Mouse (Mus musculus): ENCODE data around the gene Skiv2l. TPM values are rescaled to one million over a fixed set of nuclear protein-coding genes. Genes with fewer than 3 reads are reported as not detected.
"Not testable (repeated sequence)": the region's sequence is repeated elsewhere in the genome, so short reads cannot be mapped to it uniquely, and the experiment has no call there.

Skiv2l gene
- polyA plus RNA-seq, 1 experiment from 2014 or later: 39.9 TPM

- not testable (repeated sequence) for H3K36me3 ChIP-seq; H3K4me1 ChIP-seq (replicated peaks); H3K4me3 ChIP-seq (replicated peaks); ATAC-seq; H3K4me2 ChIP-seq (replicated peaks); H3K27ac ChIP-seq; H3K27me3 ChIP-seq (replicated peaks); H3K9ac ChIP-seq; H3K9me3 ChIP-seq
- 90% methylated on average over 5 of the region's 6 CpGs for whole genome bisulfite sequencing
These were observed 45.7 kb downstream of the Skiv2l start, which contains the start of gene Cyp21a1 for GRCm38 (mm10) chr17:34804301-34804700. Gene Cyp21a1, minus strand, starts transcription at chr17:34804561.

GRCm38 (mm10) chr17:34803367-34803766 lies 46.6 kb downstream of the Skiv2l start:
- 90% methylated on average over 6 of the region's 6 CpGs for WGBS

GRCm38 (mm10) chr17:34802756-34803155 lies 47.3 kb downstream of the Skiv2l start:
- not testable (repeated sequence) for H3K4me2 ChIP-seq (replicated peaks)

More at GRCm38 (mm10) chr17:34803367-34803766, 46.6 kb downstream of the Skiv2l start:
- H3K27me3 ChIP-seq (replicated peaks); H3K9me3 ChIP-seq; H3K4me1 ChIP-seq (replicated peaks); H3K4me2 ChIP-seq (replicated peaks); H3K9ac ChIP-seq; ATAC-seq; H3K4me3 ChIP-seq (replicated peaks); H3K36me3 ChIP-seq; H3K27ac ChIP-seq: not testable (repeated sequence)

DNA sequence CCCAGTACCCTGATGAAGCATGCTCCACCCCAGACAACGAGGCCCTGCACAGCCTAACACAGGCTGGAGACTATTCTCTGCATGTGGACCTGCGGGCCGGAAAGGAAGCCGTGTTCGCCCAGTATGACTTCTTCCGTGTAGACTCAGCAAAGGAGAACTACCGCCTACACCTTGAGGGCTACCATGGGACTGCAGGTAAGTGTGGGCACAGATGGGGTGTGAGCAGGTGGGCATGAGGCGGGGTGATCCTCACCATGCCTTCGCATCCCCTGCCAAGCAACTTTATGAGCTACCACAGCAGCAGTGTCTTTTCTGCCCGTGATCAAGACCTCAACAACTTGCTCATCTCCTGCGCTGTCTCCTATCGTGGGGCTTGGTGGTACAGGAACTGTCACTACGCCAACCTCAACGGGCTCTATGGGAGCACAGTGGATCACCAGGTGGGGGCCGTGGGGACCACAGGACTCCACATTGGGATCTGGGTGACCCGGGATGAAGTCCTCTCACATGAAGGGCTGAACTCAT lies 49.2 kb downstream of the Skiv2l start:
- H3K4me1 ChIP-seq (replicated peaks); H3K4me3 ChIP-seq (replicated peaks); ATAC-seq; H3K9ac ChIP-seq; H3K27ac ChIP-seq; H3K27me3 ChIP-seq (replicated peaks); H3K9me3 ChIP-seq; H3K36me3 ChIP-seq; H3K4me2 ChIP-seq (replicated peaks): not testable (repeated sequence)
- 89% methylated on average over 16 of the region's 16 CpGs for WGBS

More at GRCm38 (mm10) chr17:34802756-34803155, 47.3 kb downstream of the Skiv2l start:
- H3K36me3 ChIP-seq; H3K27ac ChIP-seq; H3K4me3 ChIP-seq (replicated peaks); H3K27me3 ChIP-seq (replicated peaks); H3K4me1 ChIP-seq (replicated peaks); ATAC-seq; H3K9me3 ChIP-seq; H3K9ac ChIP-seq: not testable (repeated sequence)
- 90% methylated on average over 9 of the region's 9 CpGs for WGBS

- Histone ChIP-seq H3K27me3 (replicated peaks) (no peaks in the 10 kb centered on the region), H3K4me2 (replicated peaks) (no peak overlapping the region), H3K9ac (no peak overlapping the region), H3K4me3 (replicated peaks) (no peak overlapping the region), H3K9me3 (no peaks in the 10 kb centered on the region), H3K4me1 (replicated peaks) (no peaks in the 10 kb centered on the region), H3K27ac (no peak overlapping the region), H3K36me3 (no peaks in the 10 kb centered on the region)
- no peak for ATAC-seq
- WGBS: 87% methylated on average over 4 of the region's 4 CpGs
These were observed 50.5 kb downstream of the Skiv2l start for GRCm38 (mm10) chr17:34799531-34799925.

DNA sequence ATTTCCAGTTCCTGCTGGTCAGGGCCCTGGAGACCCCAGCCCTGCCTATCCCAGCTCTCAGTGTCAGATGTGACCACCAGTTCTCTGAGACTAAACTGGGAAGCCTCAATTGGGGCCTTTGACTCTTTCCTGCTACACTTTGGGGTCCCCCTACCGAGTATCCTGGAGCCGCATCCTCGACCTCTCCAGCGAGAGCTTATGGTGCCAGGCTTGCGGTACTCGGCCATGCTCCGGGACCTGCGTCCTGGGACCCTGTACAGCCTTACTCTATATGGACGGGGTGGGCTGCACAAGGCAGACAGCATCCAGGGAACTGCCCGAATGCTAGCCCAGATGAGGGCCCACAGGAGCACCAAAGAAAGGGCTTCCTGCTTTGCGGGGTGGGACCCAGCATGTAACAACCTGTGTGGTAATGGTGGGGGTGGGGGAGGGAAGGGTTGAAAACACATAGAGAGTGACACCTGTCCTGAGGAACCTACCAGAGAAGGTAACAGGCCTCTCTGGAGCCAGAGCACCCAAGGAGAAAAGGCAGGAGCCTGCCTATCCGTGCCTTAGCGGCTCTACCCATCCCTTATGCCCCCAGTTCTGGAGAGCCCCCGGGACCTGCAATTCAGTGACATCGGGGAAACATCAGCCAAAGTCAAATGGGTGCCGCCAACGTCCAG lies 51.0 kb downstream of the Skiv2l start:
- Histone ChIP-seq H3K4me1 (replicated peaks) (no peaks in the 10 kb centered on the region), H3K4me3 (replicated peaks) (no peak overlapping the region), H3K36me3 (no peaks in the 10 kb centered on the region), H3K27me3 (replicated peaks) (no peaks in the 10 kb centered on the region), H3K9me3 (no peaks in the 10 kb centered on the region), H3K27ac (no peak overlapping the region), H3K4me2 (replicated peaks) (no peak overlapping the region), H3K9ac (no peak overlapping the region)
- ATAC-seq: no peak
- 88% methylated on average over 17 of the region's 17 CpGs for WGBS

DNA sequence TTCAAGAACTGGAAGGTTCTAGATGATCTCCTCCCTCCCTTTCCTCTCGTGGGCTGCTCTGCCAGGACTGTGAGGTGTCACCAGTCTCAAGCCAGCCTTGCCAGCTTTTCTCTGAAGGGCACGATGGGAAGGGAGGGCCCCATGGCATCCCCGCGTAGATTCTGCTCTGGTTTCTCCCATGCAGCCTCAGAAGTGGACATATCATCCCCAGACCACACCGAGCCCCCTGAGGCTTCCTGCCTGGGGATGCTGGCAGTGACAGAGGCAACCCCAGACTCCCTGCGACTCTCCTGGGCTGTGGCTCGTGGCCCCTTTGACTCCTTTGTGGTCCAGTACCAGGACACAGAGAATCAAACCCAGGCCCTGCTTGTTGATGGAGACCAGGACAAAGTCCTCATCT lies 51.9 kb downstream of the Skiv2l start:
- H3K4me1 ChIP-seq (replicated peaks); H3K4me3 ChIP-seq (replicated peaks); ATAC-seq; H3K9me3 ChIP-seq; H3K36me3 ChIP-seq; H3K4me2 ChIP-seq (replicated peaks); H3K27me3 ChIP-seq (replicated peaks); H3K27ac ChIP-seq; H3K9ac ChIP-seq: not testable (repeated sequence)
- WGBS: 83% methylated on average over 6 of the region's 7 CpGs

GRCm38 (mm10) chr17:34797211-34797995 lies 52.6 kb downstream of the Skiv2l start:
- not testable (repeated sequence) for H3K4me1 ChIP-seq (replicated peaks); H3K4me3 ChIP-seq (replicated peaks); H3K27me3 ChIP-seq (replicated peaks); H3K9ac ChIP-seq; ATAC-seq; H3K9me3 ChIP-seq; H3K4me2 ChIP-seq (replicated peaks); H3K36me3 ChIP-seq; H3K27ac ChIP-seq
- 80% methylated on average over 10 of the region's 10 CpGs for WGBS

DNA sequence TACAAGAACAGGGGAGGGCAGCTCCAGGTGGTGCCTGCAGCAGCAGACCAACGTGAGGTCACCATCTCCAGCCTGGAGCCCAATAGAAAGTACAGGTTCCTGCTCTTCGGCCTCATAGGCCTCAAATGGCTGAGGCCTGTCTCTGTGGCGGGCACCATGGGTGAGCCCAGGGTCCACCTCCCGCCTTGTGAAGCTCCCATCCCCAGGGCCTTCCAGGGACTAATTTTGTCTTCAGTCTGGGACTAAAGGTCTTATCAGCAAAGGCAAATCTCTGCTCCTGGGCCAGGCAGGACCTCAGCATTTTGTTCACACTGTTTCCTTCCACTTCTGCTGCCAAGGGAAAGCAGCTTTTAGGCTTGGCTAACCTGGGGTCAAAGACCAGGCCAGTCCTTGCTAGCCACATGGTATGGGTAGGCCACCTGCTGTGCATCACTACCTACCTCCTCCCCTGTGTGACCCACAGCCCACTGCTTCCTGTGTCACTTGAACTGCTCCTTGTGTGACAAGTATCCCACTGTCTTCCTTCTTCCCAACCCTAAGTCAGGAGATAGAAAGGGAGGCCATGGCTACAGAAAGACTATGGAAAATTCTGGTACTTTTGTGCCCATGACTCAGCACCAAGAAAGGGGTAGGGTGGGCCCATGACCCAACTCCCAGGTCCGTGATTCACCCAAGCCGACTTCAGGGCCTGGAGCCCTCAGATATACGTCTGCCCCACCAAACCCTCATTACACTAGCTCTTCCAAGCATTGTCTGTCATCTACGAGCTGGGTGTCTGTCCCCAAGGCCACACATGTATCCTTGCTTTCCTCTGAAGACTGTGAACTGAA lies 53.5 kb downstream of the Skiv2l start:
- Histone ChIP-seq H3K9ac (no peak overlapping the region), H3K27ac (no peak overlapping the region), H3K4me3 (replicated peaks) (no peak overlapping the region), H3K27me3 (replicated peaks) (no peaks in the 10 kb centered on the region), H3K4me2 (replicated peaks) (no peak overlapping the region), H3K36me3 (no peaks in the 10 kb centered on the region), H3K4me1 (replicated peaks) (no peaks in the 10 kb centered on the region), H3K9me3 (no peaks in the 10 kb centered on the region)
- no peak for ATAC-seq
- 86% methylated on average over 8 of the region's 8 CpGs for WGBS

DNA sequence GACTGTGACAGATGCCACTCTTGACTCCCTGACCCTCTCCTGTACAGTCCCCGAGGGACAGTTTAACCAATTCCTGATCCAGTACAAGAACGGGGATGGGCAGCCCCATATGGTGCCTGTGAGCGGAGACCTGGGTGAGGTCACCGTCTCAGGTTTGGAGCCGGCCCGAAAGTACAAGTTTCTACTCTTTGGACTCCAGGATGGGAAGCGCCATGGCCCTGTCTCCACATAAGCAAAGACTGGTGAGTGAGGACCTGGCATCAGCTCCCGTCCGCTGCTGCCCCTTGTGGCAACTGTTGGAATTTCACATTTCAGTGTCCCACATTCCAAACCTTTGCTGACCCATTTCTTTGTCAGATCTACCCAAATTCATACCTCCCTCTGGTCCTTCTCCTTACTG lies 54.4 kb downstream of the Skiv2l start:
- ATAC-seq: no peak
- Histone ChIP-seq H3K27ac (no peak overlapping the region), H3K36me3 (no peaks in the 10 kb centered on the region), H3K4me2 (replicated peaks) (no peak overlapping the region), H3K27me3 (replicated peaks) (no peaks in the 10 kb centered on the region), H3K4me3 (replicated peaks) (no peak overlapping the region), H3K9ac (no peak overlapping the region), H3K9me3 (no peaks in the 10 kb centered on the region), H3K4me1 (replicated peaks) (no peaks in the 10 kb centered on the region)
- 58% methylated on average over 9 of the region's 9 CpGs for WGBS

DNA sequence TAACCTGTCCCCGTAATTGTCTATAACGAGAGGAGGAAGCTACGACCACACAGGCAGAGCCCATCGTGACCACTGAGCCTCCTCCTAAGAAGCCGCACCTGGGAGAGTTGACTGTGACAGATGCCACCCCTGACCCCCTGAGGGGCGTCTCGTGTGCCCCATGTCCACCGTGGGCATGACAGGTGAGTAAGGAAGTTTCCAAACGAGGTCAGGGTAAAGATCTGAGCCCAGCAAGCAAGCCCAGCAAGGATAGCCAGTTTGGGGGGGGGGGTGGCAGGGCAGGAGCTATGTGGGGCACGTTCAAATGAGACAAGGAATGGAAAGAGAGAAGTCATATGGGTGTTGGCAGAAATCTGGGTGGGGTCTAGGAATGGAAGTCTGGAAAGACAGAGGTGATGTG lies 55.0 kb downstream of the Skiv2l start:
- Histone ChIP-seq H3K4me1 (replicated peaks) (no peaks in the 10 kb centered on the region), H3K4me3 (replicated peaks) (no peak overlapping the region), H3K4me2 (replicated peaks) (no peak overlapping the region), H3K9me3 (no peaks in the 10 kb centered on the region), H3K36me3 (no peaks in the 10 kb centered on the region), H3K27ac (no peak overlapping the region), H3K27me3 (replicated peaks) (no peaks in the 10 kb centered on the region), H3K9ac (no peak overlapping the region)
- no peak for ATAC-seq
- WGBS: 86% methylated on average over 10 of the region's 10 CpGs
